Mouse (Mus musculus) erythroid progenitor cell, adult 5-6 weeks (primary cell): ENCODE data around the gene Gm47969. TPM values are rescaled to one million over a fixed set of nuclear protein-coding genes. Genes with fewer than 3 reads are reported as not detected.

ENCODE experiments used
- ATAC-seq: replicated peaks from 2 replicates; pipeline ENCODE4 v1.8.0; 2016; ENCODE audit warnings: moderate number of reproducible peaks, mild to moderate bottlenecking, moderate TSS enrichment, inconsistent platforms; ENCODE audit not compliant: poor library complexity, low FRiP score, severe bottlenecking
- total RNA-seq, 2 experiments: library from RNA; stranded (forward) in 1 of 2; stranded (reverse) in 1 of 2; fragments of 150-400 nt in 1 of 2; fragments of 186-747, 209-891 nt in 1 of 2; gene quantifications; 2 replicates each; pipeline versions ENCODE4 v1.2.3 to v1.2.4; 2015 to 2017; ENCODE audit warnings: low replicate concordance in 2 of 2

Gene Gm47969
- total RNA-seq, 2 experiments from 2014 or later, result not detected

- no peak for ATAC-seq
Observed at GRCm38 (mm10) chr1:83067205-83067604, 22.5 kb downstream of the Gm47969 start.

GRCm38 (mm10) chr1:83075526-83076189 lies 30.9 kb downstream of the Gm47969 start:
- ATAC-seq, result no peak

- no peak for ATAC-seq
Observed at GRCm38 (mm10) chr1:83076190-83076917, 31.6 kb downstream of the Gm47969 start.

GRCm38 (mm10) chr1:83077016-83077415 lies 32.3 kb downstream of the Gm47969 start:
- ATAC-seq, result no peak

GRCm38 (mm10) chr1:83084790-83085189 lies 40.1 kb downstream of the Gm47969 start:
- no peak for ATAC-seq

DNA sequence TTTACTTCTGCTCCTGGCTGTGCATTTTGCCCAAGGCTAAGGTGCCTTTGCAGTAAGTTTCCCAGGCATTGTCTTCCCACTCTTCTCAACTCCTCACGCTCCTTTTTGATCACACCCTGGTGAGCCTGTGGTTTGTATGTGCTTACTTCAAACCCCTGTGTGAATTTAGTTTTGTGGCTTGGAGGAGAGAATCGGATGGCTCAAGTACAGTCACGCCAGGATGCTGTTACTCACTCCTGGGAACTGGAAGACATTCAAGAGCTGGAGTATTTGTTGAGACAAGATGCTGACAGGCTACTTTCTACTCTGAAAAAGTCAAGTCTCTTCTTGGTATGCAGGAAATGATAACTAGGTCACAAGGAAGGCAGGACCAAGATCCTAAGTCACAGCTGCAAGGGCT lies 46.5 kb downstream of the Gm47969 start:
- no peak for ATAC-seq

Other genes with a start within 250 kb of the Gm47969 start
- 24.9 and 33.5 TPM in 2 replicates for gene Agfg1, start 205.4 kb upstream of the Gm47969 start, total RNA-seq (2015; ENCODE audit: low replicate concordance)
- 24.1 and 25.6 TPM in 2 replicates for gene Agfg1, start 205.4 kb upstream of the Gm47969 start, total RNA-seq (2017; ENCODE audit: low replicate concordance)
- gene A030005L19Rik, start 131.6 kb upstream of the Gm47969 start, total RNA-seq (2015; ENCODE audit: low replicate concordance), result 5.8 TPM in 1 of 2 replicates, not detected in the other
- gene A030005L19Rik, start 131.6 kb upstream of the Gm47969 start, total RNA-seq (2017; ENCODE audit: low replicate concordance), result 1.7 TPM in 1 of 2 replicates, not detected in the other
- not detected in 2 replicates for gene A030014E15Rik, start 120.0 kb upstream of the Gm47969 start, total RNA-seq (2015; ENCODE audit: low replicate concordance)
- gene A030014E15Rik, start 120.0 kb upstream of the Gm47969 start, total RNA-seq (2017; ENCODE audit: low replicate concordance), result not detected in 2 replicates
- not detected in 2 replicates for gene Gm6217, start 113.5 kb upstream of the Gm47969 start, total RNA-seq (2015; ENCODE audit: low replicate concordance)
- gene Gm6217, start 113.5 kb upstream of the Gm47969 start, total RNA-seq (2017; ENCODE audit: low replicate concordance), result not detected in 2 replicates
- gene A030003K21Rik, start 101.5 kb upstream of the Gm47969 start, total RNA-seq (2015; ENCODE audit: low replicate concordance), result not detected in 2 replicates
- not detected in 2 replicates for gene A030003K21Rik, start 101.5 kb upstream of the Gm47969 start, total RNA-seq (2017; ENCODE audit: low replicate concordance)
- gene Gm7544, start 88.9 kb upstream of the Gm47969 start, total RNA-seq (2015; ENCODE audit: low replicate concordance), result not detected in 2 replicates
- gene Gm7544, start 88.9 kb upstream of the Gm47969 start, total RNA-seq (2017; ENCODE audit: low replicate concordance), result not detected in 2 replicates
- gene Gm47955, start 84.6 kb upstream of the Gm47969 start, total RNA-seq (2015; ENCODE audit: low replicate concordance), result not detected in 2 replicates
- not detected in 2 replicates for gene Gm47955, start 84.6 kb upstream of the Gm47969 start, total RNA-seq (2017; ENCODE audit: low replicate concordance)
- gene Gm47959, start 44.4 kb upstream of the Gm47969 start, total RNA-seq (2015; ENCODE audit: low replicate concordance), result not detected in 2 replicates
- not detected in 2 replicates for gene Gm47959, start 44.4 kb upstream of the Gm47969 start, total RNA-seq (2017; ENCODE audit: low replicate concordance)
- gene Slc19a3, start 6.5 kb upstream of the Gm47969 start, total RNA-seq (2015; ENCODE audit: low replicate concordance), result not detected in 2 replicates
- gene Slc19a3, start 6.5 kb upstream of the Gm47969 start, total RNA-seq (2017; ENCODE audit: low replicate concordance), result not detected in 2 replicates
- gene Krtap28-10, start 2.5 kb upstream of the Gm47969 start, total RNA-seq (2015; ENCODE audit: low replicate concordance), result not detected in 2 replicates
- gene Krtap28-10, start 2.5 kb upstream of the Gm47969 start, total RNA-seq (2017; ENCODE audit: low replicate concordance), result not detected in 2 replicates
- not detected in 2 replicates for gene A030005K14Rik, start 14.4 kb downstream of the Gm47969 start, total RNA-seq (2015; ENCODE audit: low replicate concordance)
- not detected in 2 replicates for gene A030005K14Rik, start 14.4 kb downstream of the Gm47969 start, total RNA-seq (2017; ENCODE audit: low replicate concordance)
- not detected in 2 replicates for gene Krtap28-13, start 16.0 kb downstream of the Gm47969 start, total RNA-seq (2015; ENCODE audit: low replicate concordance)
- gene Krtap28-13, start 16.0 kb downstream of the Gm47969 start, total RNA-seq (2017; ENCODE audit: low replicate concordance), result not detected in 2 replicates
- not detected in 2 replicates for gene Ccl20, start 71.8 kb downstream of the Gm47969 start, total RNA-seq (2015; ENCODE audit: low replicate concordance)
- not detected in 2 replicates for gene Ccl20, start 71.8 kb downstream of the Gm47969 start, total RNA-seq (2017; ENCODE audit: low replicate concordance)
- gene Daw1, start 114.8 kb downstream of the Gm47969 start, total RNA-seq (2015; ENCODE audit: low replicate concordance), result not detected in 2 replicates
- gene Daw1, start 114.8 kb downstream of the Gm47969 start, total RNA-seq (2017; ENCODE audit: low replicate concordance), result not detected in 2 replicates